Mouse (Mus musculus) CH12F3 (cell line): Measurements from ENCODE around the gene Mdga1.

Experiments used
- in situ Hi-C: fragments of 300-500 bp; cut with MboI; formaldehyde crosslinking; loops from 2 replicates; pipeline ENCODE4 v1.14.3; 2020; ENCODE audit warnings: low sequenced_read_pairs

Gene Mdga1

GRCm38 (mm10) chr17:29925608-29926606 lies 44.0 kb downstream of the Mdga1 start:
- in situ Hi-C loops: no loop called here

GRCm38 (mm10) chr17:29920089-29920488 lies 49.8 kb downstream of the Mdga1 start:
- in situ Hi-C loops: no loop called here

- in situ Hi-C loops: no loop called here
These were observed 50.4 kb downstream of the Mdga1 start for GRCm38 (mm10) chr17:29919552-29919920.

GRCm38 (mm10) chr17:29918791-29919551 lies 50.9 kb downstream of the Mdga1 start:
- in situ Hi-C loops: no loop called here

- in situ Hi-C loops: no loop called here
These were observed 52.9 kb downstream of the Mdga1 start for GRCm38 (mm10) chr17:29916968-29917367.

GRCm38 (mm10) chr17:29915820-29916219 lies 54.1 kb downstream of the Mdga1 start:
- in situ Hi-C loops: no loop called here

- in situ Hi-C loops: no loop called here
These were observed 56.5 kb downstream of the Mdga1 start for GRCm38 (mm10) chr17:29913301-29913965.

- in situ Hi-C loops: no loop called here
These were observed 57.2 kb downstream of the Mdga1 start for GRCm38 (mm10) chr17:29912733-29913132.

- in situ Hi-C loops: no loop called here
These were observed 60.9 kb downstream of the Mdga1 start for GRCm38 (mm10) chr17:29909031-29909430.

- in situ Hi-C loops: no loop called here
These were observed 65.2 kb downstream of the Mdga1 start for GRCm38 (mm10) chr17:29904694-29905093.

GRCm38 (mm10) chr17:29902406-29903155 lies 67.3 kb downstream of the Mdga1 start:
- in situ Hi-C loops: no loop called here

- in situ Hi-C loops: no loop called here
These were observed 69.6 kb downstream of the Mdga1 start for GRCm38 (mm10) chr17:29900289-29900688.

GRCm38 (mm10) chr17:29896181-29897054 lies 73.5 kb downstream of the Mdga1 start:
- in situ Hi-C loops: no loop called here

GRCm38 (mm10) chr17:29895566-29895965 lies 74.3 kb downstream of the Mdga1 start:
- in situ Hi-C loops: no loop called here

- in situ Hi-C loops: no loop called here
These were observed 74.9 kb downstream of the Mdga1 start for GRCm38 (mm10) chr17:29894965-29895364.

GRCm38 (mm10) chr17:29890451-29891110 lies 79.3 kb downstream of the Mdga1 start:
- in situ Hi-C loops: no loop called here

GRCm38 (mm10) chr17:29888981-29889980 lies 80.6 kb downstream of the Mdga1 start:
- in situ Hi-C loops: no loop called here
